Mouse (Mus musculus): Measurements from ENCODE around the gene Telo2. TPM values are rescaled to one million over a fixed set of nuclear protein-coding genes. Genes with fewer than 3 reads are reported as not detected.

Telo2 gene
- polyA plus RNA-seq, 1 experiment from 2014 or later: 36.7 TPM

- ATAC-seq (replicated peaks; ENCODE audit: low FRiP score, low TSS enrichment, low read depth): no peak
- Histone ChIP-seq H3K9me3 (ENCODE audit: control insufficient read depth, low read length) (no peaks in the 10 kb centered on the region), H3K9ac (ENCODE audit: low read length) (no peak overlapping the region), H3K36me3 (ENCODE audit: control insufficient read depth, insufficient read depth, low read length) (peaks cover 12% of the 10 kb centered on the region; the same call in 1 of the 2 replicates), H3K4me1 (replicated peaks; ENCODE audit: control insufficient read depth, insufficient read depth, low read length) (peaks cover 33% of the 10 kb centered on the region), H3K27me3 (replicated peaks; ENCODE audit: control insufficient read depth, insufficient read depth, low read length) (no peaks in the 10 kb centered on the region), H3K27ac (ENCODE audit: low read depth) (peak overlapping the region; percentile 8), H3K4me3 (ENCODE audit: low read depth, low read length) (peak overlapping the region; percentile 31; the same call in 1 of the 2 replicates), H3K4me2 (ENCODE audit: low read length) (peak overlapping the region; percentile 49)
- 57% methylated on average over 13 of the region's 13 CpGs for WGBS
- no peak for DNase-seq (ENCODE audit: low spot score)
Observed at GRCm38 (mm10) chr17:25077771-25078372, 37.9 kb downstream of the Telo2 start.

GRCm38 (mm10) chr17:25076906-25077305 lies 38.9 kb downstream of the Telo2 start:
- H3K4me1 ChIP-seq (replicated peaks; ENCODE audit: control insufficient read depth, insufficient read depth, low read length): peaks cover 24% of the 10 kb centered on the region
- ATAC-seq (replicated peaks; ENCODE audit: low FRiP score, low TSS enrichment, low read depth): no peak
- DNase-seq (ENCODE audit: low spot score): no peak
- no peaks in the 10 kb centered on the region for H3K9me3 ChIP-seq (ENCODE audit: control insufficient read depth, low read length)
- H3K36me3 ChIP-seq (ENCODE audit: control insufficient read depth, insufficient read depth, low read length): peaks cover 17% of the 10 kb centered on the region; the same call in 1 of the 2 replicates
- no peak overlapping the region for H3K4me3 ChIP-seq (ENCODE audit: low read depth, low read length)
- no peaks in the 10 kb centered on the region for H3K27me3 ChIP-seq (replicated peaks; ENCODE audit: control insufficient read depth, insufficient read depth, low read length)
- WGBS: 95% methylated on average over 4 of the region's 4 CpGs
- no peak overlapping the region for H3K4me2 ChIP-seq (ENCODE audit: low read length)
- no peak overlapping the region for H3K9ac ChIP-seq (ENCODE audit: low read length)
- no peak overlapping the region for H3K27ac ChIP-seq (ENCODE audit: low read depth)

- H3K9me3 ChIP-seq (ENCODE audit: control insufficient read depth, low read length): no peaks in the 10 kb centered on the region
- H3K4me2 ChIP-seq (ENCODE audit: low read length): no peak overlapping the region
- 57% methylated on average over 2 of the region's 2 CpGs for WGBS
- H3K36me3 ChIP-seq (ENCODE audit: control insufficient read depth, insufficient read depth, low read length): peaks cover 39% of the 10 kb centered on the region
- no peak for DNase-seq (ENCODE audit: low spot score)
- H3K27ac ChIP-seq (ENCODE audit: low read depth): peak overlapping the region; percentile 40; the same call in 1 of the 2 replicates
- no peak overlapping the region for H3K4me3 ChIP-seq (ENCODE audit: low read depth, low read length)
- no peaks in the 10 kb centered on the region for H3K27me3 ChIP-seq (replicated peaks; ENCODE audit: control insufficient read depth, insufficient read depth, low read length)
- H3K9ac ChIP-seq (ENCODE audit: low read length): no peak overlapping the region
- ATAC-seq (replicated peaks; ENCODE audit: low FRiP score, low TSS enrichment, low read depth): no peak
- H3K4me1 ChIP-seq (replicated peaks; ENCODE audit: control insufficient read depth, insufficient read depth, low read length): no peaks in the 10 kb centered on the region
Observed at GRCm38 (mm10) chr17:25068690-25069089, 47.1 kb downstream of the Telo2 start.

GRCm38 (mm10) chr17:25067442-25067851 lies 48.3 kb downstream of the Telo2 start:
- Histone ChIP-seq H3K9ac (ENCODE audit: low read length) (no peak overlapping the region), H3K4me2 (ENCODE audit: low read length) (no peak overlapping the region), H3K27me3 (replicated peaks; ENCODE audit: control insufficient read depth, insufficient read depth, low read length) (no peaks in the 10 kb centered on the region), H3K4me1 (replicated peaks; ENCODE audit: control insufficient read depth, insufficient read depth, low read length) (no peaks in the 10 kb centered on the region), H3K4me3 (ENCODE audit: low read depth, low read length) (no peak overlapping the region), H3K36me3 (ENCODE audit: control insufficient read depth, insufficient read depth, low read length) (peaks cover 32% of the 10 kb centered on the region), H3K27ac (ENCODE audit: low read depth) (no peak overlapping the region), H3K9me3 (ENCODE audit: control insufficient read depth, low read length) (no peaks in the 10 kb centered on the region)
- DNase-seq (ENCODE audit: low spot score) (no peak), ATAC-seq (replicated peaks; ENCODE audit: low FRiP score, low TSS enrichment, low read depth) (no peak)
- WGBS: 69% methylated on average over 8 of the region's 8 CpGs

- Histone ChIP-seq H3K4me1 (replicated peaks; ENCODE audit: control insufficient read depth, insufficient read depth, low read length) (no peaks in the 10 kb centered on the region), H3K27ac (ENCODE audit: low read depth) (no peak overlapping the region), H3K9me3 (ENCODE audit: control insufficient read depth, low read length) (no peaks in the 10 kb centered on the region), H3K4me3 (ENCODE audit: low read depth, low read length) (no peak overlapping the region), H3K36me3 (ENCODE audit: control insufficient read depth, insufficient read depth, low read length) (peaks cover 38% of the 10 kb centered on the region), H3K4me2 (ENCODE audit: low read length) (no peak overlapping the region), H3K27me3 (replicated peaks; ENCODE audit: control insufficient read depth, insufficient read depth, low read length) (no peaks in the 10 kb centered on the region), H3K9ac (ENCODE audit: low read length) (no peak overlapping the region)
- DNase-seq (ENCODE audit: low spot score) (no peak), ATAC-seq (replicated peaks; ENCODE audit: low FRiP score, low TSS enrichment, low read depth) (no peak)
- WGBS: 91% methylated on average over 7 of the region's 7 CpGs
Observed at GRCm38 (mm10) chr17:25066595-25066994, 49.2 kb downstream of the Telo2 start.

- no peak overlapping the region for H3K27ac ChIP-seq (ENCODE audit: low read depth)
Observed at GRCm38 (mm10) chr17:25065189-25065588, 50.6 kb downstream of the Telo2 start.

GRCm38 (mm10) chr17:25064351-25064750 lies 51.4 kb downstream of the Telo2 start:
- H3K4me3 ChIP-seq (ENCODE audit: low read depth, low read length): no peak overlapping the region
- H3K9ac ChIP-seq (ENCODE audit: low read length): no peak overlapping the region
- no peak overlapping the region for H3K4me2 ChIP-seq (ENCODE audit: low read length)
- H3K27me3 ChIP-seq (replicated peaks; ENCODE audit: control insufficient read depth, insufficient read depth, low read length): no peaks in the 10 kb centered on the region
- DNase-seq (ENCODE audit: low spot score): no peak
- WGBS: 67% methylated on average over 9 of the region's 9 CpGs
- H3K36me3 ChIP-seq (ENCODE audit: control insufficient read depth, insufficient read depth, low read length): peaks cover 44% of the 10 kb centered on the region
- ATAC-seq (replicated peaks; ENCODE audit: low FRiP score, low TSS enrichment, low read depth): no peak
- H3K9me3 ChIP-seq (ENCODE audit: control insufficient read depth, low read length): no peaks in the 10 kb centered on the region
- no peak overlapping the region for H3K27ac ChIP-seq (ENCODE audit: low read depth)
- no peaks in the 10 kb centered on the region for H3K4me1 ChIP-seq (replicated peaks; ENCODE audit: control insufficient read depth, insufficient read depth, low read length)

More at GRCm38 (mm10) chr17:25065189-25065588, 50.6 kb downstream of the Telo2 start:
- Histone ChIP-seq H3K4me3 (ENCODE audit: low read depth, low read length) (no peak overlapping the region), H3K9ac (ENCODE audit: low read length) (no peak overlapping the region), H3K4me2 (ENCODE audit: low read length) (no peak overlapping the region), H3K9me3 (ENCODE audit: control insufficient read depth, low read length) (no peaks in the 10 kb centered on the region), H3K36me3 (ENCODE audit: control insufficient read depth, insufficient read depth, low read length) (peaks cover 43% of the 10 kb centered on the region), H3K4me1 (replicated peaks; ENCODE audit: control insufficient read depth, insufficient read depth, low read length) (no peaks in the 10 kb centered on the region), H3K27me3 (replicated peaks; ENCODE audit: control insufficient read depth, insufficient read depth, low read length) (no peaks in the 10 kb centered on the region)
- 83% methylated on average over 3 of the region's 3 CpGs for WGBS
- DNase-seq (ENCODE audit: low spot score) (no peak), ATAC-seq (replicated peaks; ENCODE audit: low FRiP score, low TSS enrichment, low read depth) (no peak)

GRCm38 (mm10) chr17:25063872-25064271 lies 51.9 kb downstream of the Telo2 start:
- peaks cover 42% of the 10 kb centered on the region for H3K36me3 ChIP-seq (ENCODE audit: control insufficient read depth, insufficient read depth, low read length)
- H3K4me3 ChIP-seq (ENCODE audit: low read depth, low read length): no peak overlapping the region
- no peak for DNase-seq (ENCODE audit: low spot score)
- no peak for ATAC-seq (replicated peaks; ENCODE audit: low FRiP score, low TSS enrichment, low read depth)
- H3K9me3 ChIP-seq (ENCODE audit: control insufficient read depth, low read length): no peaks in the 10 kb centered on the region
- H3K9ac ChIP-seq (ENCODE audit: low read length): no peak overlapping the region
- no peak overlapping the region for H3K27ac ChIP-seq (ENCODE audit: low read depth)
- no peaks in the 10 kb centered on the region for H3K27me3 ChIP-seq (replicated peaks; ENCODE audit: control insufficient read depth, insufficient read depth, low read length)
- 84% methylated on average over 12 of the region's 12 CpGs for WGBS
- no peaks in the 10 kb centered on the region for H3K4me1 ChIP-seq (replicated peaks; ENCODE audit: control insufficient read depth, insufficient read depth, low read length)
- no peak overlapping the region for H3K4me2 ChIP-seq (ENCODE audit: low read length)

- no peaks in the 10 kb centered on the region for H3K9me3 ChIP-seq (ENCODE audit: control insufficient read depth, low read length)
- no peak overlapping the region for H3K4me2 ChIP-seq (ENCODE audit: low read length)
- 89% methylated on average over 4 of the region's 4 CpGs for WGBS
- no peak overlapping the region for H3K9ac ChIP-seq (ENCODE audit: low read length)
- no peaks in the 10 kb centered on the region for H3K4me1 ChIP-seq (replicated peaks; ENCODE audit: control insufficient read depth, insufficient read depth, low read length)
- H3K4me3 ChIP-seq (ENCODE audit: low read depth, low read length): no peak overlapping the region
- no peak overlapping the region for H3K27ac ChIP-seq (ENCODE audit: low read depth)
- no peaks in the 10 kb centered on the region for H3K27me3 ChIP-seq (replicated peaks; ENCODE audit: control insufficient read depth, insufficient read depth, low read length)
- ATAC-seq (replicated peaks; ENCODE audit: low FRiP score, low TSS enrichment, low read depth) (no peak), DNase-seq (ENCODE audit: low spot score) (no peak)
- H3K36me3 ChIP-seq (ENCODE audit: control insufficient read depth, insufficient read depth, low read length): peaks cover 43% of the 10 kb centered on the region
Observed at GRCm38 (mm10) chr17:25063261-25063660, 52.5 kb downstream of the Telo2 start.

Measured in intestine, embryonic 14.5 days (tissue).